Mouse (Mus musculus) urinary bladder, postnatal 25 days (tissue): Measurements from ENCODE around the gene Ccdc69.
A peak's percentile ranks its signal among the peaks of the same experiment; 100 is the strongest.
"Not testable (repeated sequence)": the region's sequence is repeated elsewhere in the genome, so short reads cannot be mapped to it uniquely, and the experiment has no call there.

Experiments
- DNase-seq: peaks from one replicate; pipeline ENCODE4 v3.0.0; 2022; ENCODE audit warnings: low spot score

Gene Ccdc69

GRCm38 (mm10) chr11:55096731-55097462 is 19.0 kb upstream of the Ccdc69 start:
- DNase-seq = no peak

DNA sequence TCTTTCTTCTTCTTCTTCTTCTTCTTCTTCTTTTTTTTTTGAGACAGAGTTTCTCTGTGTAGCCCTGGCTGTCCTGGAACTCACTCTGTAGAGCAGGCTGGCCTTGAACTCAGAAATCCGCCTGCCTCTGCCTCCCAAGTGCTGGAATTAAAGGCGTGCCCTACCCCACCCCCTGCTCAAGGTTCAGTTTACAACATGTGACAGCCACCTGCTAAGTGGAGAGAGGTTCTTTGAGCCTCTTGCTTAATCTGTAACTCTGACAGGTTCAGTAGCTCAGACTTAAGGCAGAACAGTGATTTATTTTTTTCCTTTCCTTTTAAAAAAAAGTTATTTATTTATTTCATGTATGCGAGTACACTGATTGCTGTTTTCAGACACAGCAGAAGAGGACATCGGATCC is 18.4 kb upstream of the Ccdc69 start:
- not testable (repeated sequence) for DNase-seq

- no peak for DNase-seq
Observed at GRCm38 (mm10) chr11:55093096-55093495, 15.2 kb upstream of the Ccdc69 start.

DNA sequence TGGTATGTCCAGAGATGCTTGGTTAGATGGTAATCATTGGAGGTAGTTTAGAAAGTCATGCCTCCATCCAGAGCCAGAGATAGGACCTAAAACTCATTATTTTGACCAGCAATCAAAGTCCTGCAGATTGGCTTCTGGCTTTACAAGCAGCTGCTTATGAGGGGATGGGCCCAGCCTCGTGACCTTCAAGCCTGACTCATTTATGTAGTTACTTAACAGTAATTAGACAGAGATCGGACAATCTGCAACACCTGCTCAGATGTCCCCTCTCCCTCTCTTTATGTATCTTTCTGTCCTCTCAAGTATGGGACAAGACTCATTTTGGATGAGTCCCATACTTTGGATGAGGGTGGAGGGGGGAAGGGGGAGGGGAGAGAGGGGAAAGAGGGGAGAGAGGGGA is 12.0 kb upstream of the Ccdc69 start:
- no peak for DNase-seq

GRCm38 (mm10) chr11:55087006-55087405 is 9.1 kb upstream of the Ccdc69 start:
- DNase-seq = peak; percentile 74

DNA sequence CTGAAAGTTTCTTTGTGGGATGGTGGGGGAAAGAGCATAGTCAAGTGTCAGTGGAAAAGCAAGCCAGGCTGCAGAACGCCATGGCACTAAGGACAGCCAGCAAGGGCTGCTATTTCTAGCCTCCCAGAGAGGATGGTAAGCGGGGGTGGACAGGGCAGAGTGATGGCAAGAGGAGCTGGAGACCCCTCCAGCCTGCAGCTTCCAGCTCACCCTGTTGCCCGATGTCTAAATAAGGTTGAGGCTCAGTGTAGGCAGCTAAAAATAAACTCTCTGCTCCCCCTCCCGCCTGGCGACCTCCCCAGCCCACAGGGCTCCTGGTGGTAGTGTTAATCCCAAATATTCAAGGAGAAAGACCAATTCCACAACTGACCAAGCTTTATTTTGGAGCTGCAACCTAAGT is 7.5 kb upstream of the Ccdc69 start:
- no peak for DNase-seq

- no peak for DNase-seq
Observed at GRCm38 (mm10) chr11:55084629-55085028, 6.7 kb upstream of the Ccdc69 start.

DNA sequence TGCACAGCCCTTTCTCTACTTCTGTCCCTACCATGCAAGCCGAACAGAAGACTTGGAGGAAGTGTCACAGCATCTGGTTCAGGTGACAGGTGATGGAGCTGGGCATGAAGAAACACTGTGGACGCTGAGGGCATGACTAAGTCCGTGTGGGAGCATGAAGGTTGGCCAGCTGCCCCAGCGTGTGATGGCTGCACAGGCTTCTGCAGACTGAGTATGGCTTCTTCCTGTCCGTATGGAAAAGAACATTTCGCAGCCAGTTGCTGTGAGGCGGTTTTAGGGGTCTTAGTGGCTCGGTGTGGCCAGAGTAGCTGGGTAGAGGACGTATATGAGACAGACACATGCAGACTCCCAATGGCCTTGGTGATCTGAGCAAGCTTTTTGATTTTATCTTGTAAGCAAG is 3.3 kb upstream of the Ccdc69 start:
- DNase-seq = no peak

DNA sequence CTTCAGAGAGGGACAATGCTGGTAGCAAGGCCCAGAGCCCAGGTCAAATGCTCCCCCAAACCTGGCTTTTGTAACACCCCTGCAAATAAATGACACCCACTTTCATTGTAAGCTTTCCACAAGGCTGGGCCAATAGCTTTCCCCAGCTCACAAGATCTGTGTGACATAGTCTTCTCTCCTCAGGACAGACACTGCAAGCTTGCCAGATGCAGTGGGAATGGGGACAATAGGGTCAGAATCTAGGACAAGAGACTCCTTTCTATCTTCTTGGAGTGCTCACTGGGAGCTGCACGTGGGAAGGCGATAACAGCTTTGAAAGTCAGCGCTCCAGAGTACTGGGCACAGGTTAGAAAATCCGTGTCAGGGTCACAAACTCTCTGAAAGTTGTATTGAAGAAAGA is 1.2 kb upstream of the Ccdc69 start:
- no peak for DNase-seq

- no peak for DNase-seq
Observed at GRCm38 (mm10) chr11:55078502-55078901, 571 bp upstream of the Ccdc69 start.

DNA sequence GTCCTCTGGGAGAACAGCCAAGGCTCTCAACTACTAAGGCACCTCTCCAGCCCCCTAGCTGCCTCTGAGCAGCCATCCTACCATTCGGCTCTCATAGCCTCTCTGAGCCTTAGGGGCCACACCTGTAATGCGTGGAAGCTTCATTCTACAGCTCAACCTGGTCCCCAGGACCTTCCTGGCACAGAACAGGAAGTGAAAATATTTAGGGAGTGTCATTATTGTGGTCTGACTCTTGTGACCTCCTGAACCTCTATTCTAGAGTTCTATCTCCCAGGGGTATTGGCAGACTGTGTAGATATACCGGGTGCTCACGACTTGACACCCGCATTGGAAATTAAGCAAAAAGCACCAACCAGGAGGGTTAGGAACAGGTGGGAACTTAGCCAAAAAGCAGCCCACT is 1.7 kb downstream of the Ccdc69 start:
- DNase-seq = no peak

DNA sequence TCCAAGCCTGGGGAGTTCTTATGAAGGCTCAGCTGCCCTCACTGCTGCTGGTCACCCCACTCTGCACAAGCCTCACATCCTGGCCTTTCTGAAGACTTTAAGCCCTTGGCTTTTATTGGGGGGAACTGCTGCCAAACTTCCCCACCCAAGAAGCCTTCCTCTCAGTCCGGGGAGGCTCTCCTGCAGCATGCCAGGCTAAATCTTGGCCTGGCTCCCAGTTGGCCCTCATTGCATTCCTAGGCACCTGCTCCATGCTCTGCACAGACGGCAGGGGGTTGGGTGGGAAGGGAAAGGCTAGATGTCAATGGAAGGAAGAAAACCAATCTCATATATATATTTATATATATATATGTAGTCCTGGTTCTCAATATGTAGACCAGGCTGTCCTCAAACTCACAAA is 2.3 kb downstream of the Ccdc69 start:
- DNase-seq = no peak

DNA sequence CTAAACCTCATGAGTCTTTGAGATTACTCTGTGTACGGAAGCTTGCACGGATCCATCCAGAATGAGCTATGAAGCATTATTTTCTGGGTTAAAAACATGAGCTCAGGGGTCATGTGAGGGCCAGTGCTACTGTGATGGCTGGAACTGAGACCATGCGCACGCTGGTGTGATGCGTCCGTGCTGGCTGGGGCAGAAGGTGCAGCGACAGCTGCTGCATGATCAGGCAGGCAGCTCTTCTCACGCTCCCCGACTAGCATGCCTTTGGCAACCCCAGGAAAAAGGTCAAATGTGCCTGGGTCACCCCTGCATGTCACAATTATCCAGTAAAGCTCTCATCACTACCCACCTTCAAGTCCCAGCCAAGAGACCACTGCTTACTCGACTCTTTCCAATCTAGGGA is 4.7 kb downstream of the Ccdc69 start:
- peak; percentile 33 for DNase-seq

GRCm38 (mm10) chr11:55072467-55072866 is 5.5 kb downstream of the Ccdc69 start:
- no peak for DNase-seq

- no peak for DNase-seq
Observed at GRCm38 (mm10) chr11:55071344-55071743, 6.6 kb downstream of the Ccdc69 start.

GRCm38 (mm10) chr11:55069023-55069422 is 8.9 kb downstream of the Ccdc69 start:
- DNase-seq = no peak

DNA sequence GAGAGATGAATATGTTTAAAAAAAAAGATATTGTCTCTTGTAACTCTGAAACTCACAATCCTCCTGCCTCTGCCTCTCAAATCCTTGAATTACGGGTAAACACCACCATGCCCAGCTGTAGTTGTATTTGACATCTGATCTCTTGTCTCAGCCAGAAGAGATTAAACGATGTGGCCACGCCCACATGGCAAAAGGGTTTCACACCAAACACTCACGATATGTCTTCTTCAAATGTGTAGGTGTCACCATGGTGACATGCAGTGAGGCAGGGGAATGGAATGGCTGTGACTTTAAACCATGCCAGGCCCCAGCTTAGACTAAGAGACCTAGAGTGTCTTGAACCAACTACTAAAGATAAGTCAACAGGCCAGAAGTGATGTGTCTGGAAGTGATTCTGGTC is 11.0 kb downstream of the Ccdc69 start:
- no peak for DNase-seq

GRCm38 (mm10) chr11:55062856-55063255 is 15.1 kb downstream of the Ccdc69 start:
- no peak for DNase-seq

GRCm38 (mm10) chr11:55060802-55061201 is 17.1 kb downstream of the Ccdc69 start:
- DNase-seq = no peak

- DNase-seq = no peak
Observed at GRCm38 (mm10) chr11:55057511-55057910, 20.4 kb downstream of the Ccdc69 start.

DNA sequence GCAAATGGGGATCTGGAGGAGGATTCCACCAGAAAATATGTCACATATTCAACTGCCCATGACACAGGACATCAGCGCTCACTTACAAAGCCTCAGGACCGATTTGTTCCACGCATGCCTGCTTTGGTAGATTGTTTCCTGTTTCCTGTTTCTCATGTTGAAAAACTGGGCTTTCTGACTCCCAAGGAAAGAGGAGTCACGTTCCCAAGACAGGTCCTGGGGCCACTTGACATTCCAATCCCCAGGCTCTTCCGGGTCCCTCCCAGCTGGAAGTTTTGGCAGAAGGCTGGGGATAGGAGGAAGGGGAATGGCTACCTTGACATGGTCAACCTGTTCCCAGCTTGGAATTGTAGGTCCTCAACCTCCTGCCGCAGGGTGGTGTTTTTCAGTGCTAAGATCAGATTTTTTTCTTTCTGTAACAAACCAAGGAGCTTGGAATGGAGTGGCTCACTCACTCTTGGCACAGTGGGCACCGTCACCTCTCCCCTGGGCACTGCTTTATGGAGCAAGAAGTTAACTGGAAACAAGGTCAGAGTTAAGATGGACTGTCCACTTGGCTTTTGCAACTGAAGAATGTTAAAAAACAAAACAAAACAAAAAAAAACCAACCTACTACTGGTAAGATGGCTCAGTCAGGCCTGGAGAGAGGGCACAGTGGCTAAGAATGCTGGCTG is 27.0 kb downstream of the Ccdc69 start:
- DNase-seq = no peak

GRCm38 (mm10) chr11:55046600-55046999 is 31.3 kb downstream of the Ccdc69 start:
- DNase-seq = peak; percentile 50

DNA sequence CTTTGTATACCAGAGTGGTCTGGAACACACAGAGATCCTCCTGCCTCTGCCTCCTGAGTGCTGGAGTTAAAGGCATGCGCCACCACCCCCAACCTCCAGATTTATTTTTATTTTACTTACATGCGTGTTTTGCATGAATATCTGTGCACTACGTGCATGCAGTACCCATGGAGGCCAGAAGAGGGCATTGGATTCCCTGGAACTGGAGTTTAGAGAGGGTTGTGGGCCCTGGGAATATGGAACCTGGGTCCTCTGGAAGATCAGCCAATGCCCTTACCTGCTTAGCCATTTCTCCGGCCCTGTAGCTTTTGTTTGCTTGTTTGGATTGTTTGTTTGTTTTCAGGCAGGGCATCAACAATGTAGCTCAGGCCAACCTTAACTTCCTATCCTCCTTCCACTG is 36.6 kb downstream of the Ccdc69 start:
- DNase-seq = no peak

DNA sequence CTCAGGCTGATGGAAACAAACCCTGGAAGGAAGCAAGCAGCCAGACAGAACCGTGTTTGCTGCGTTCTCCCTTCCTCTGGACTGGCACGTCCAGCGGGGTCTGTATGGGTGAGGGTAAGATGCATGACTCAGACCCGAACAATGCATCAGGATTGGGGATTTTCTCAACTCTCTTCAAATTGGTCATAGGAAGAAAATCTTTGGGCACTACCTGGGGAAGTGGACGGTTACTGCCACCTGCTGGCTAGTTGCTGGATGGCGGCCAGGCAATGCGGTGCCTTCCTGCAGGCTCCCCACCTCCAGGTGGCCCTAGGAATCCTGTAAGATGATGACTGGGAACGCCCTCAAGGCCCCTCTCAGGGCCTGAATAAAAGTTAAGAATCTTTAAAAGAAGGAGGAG is 38.3 kb downstream of the Ccdc69 start:
- DNase-seq = peak; percentile 82
